8 mouse cellular contexts compared by ENCODE assay signal in the genomic region with DNA sequence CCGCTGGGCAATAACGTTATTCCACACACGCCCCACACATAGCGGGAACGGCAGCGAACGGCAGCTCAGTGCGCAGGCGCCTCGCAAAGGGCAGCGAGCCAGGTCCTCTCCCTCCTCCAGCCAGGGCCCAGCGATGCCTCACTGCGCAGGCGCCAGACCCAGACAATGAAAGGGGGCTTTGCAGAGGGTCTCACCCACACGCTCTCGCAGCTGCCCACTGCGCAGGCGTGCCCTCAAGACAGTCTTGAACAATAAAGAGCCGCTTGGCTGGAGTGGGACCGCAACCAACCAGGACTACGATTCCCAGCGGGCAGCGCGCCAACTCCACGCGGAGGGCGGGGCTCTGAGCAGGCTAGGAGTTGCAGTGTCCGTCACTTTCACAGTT. TPM values are rescaled to one million over a fixed set of nuclear protein-coding genes. Genes with fewer than 3 reads are reported as not detected.
DNase-seq lines count a peak whose midpoint lies in the region; ATAC-seq lines count a peak whose summit lies in the region.

A gene (minus strand): TSS at position 32 of the 385 bp plus-strand sequence.

- peak; percentile 51 for ATAC-seq in megakaryocyte, adult 5-6 weeks (ENCODE audit: poor library complexity, severe bottlenecking)

- DNase-seq in adrenal gland, adult (ENCODE audit: inconsistent age in 2 of 2, low spot score in 1 of 2) = peak; percentile 97 to 99
- peak; percentile 100 for DNase-seq in embryo, embryonic 10 days (ENCODE audit: low spot score)
- peak; percentile 100 for DNase-seq in gastrocnemius, postnatal 10 days
- peak; percentile 93 for DNase-seq in induced T-regulatory cell, adult 2 months (ENCODE audit: low read depth)
- peak; percentile 95 for DNase-seq in left cerebral cortex, adult 8-10 months (ENCODE audit: low spot score in 2 of 2)
- peak; percentile 95 to 97 for DNase-seq in right cerebral cortex, adult 2 months (ENCODE audit: low spot score in 2 of 2)
- DNase-seq in urinary bladder, postnatal 10 days (ENCODE audit: low spot score) = peak; percentile 86

RNA-seq across cellular contexts. Expression of the gene that starts here (rescaled TPM):
- 10 to 100 TPM; 23.6 to 32.7 TPM for total RNA-seq in gastrocnemius, postnatal 10 days (2021)
- total RNA-seq in left cerebral cortex, adult 8-10 months (2022) = 100 to 1,000 TPM in 2 of 4 experiments, 10 to 100 TPM in 2; 92.7 to 114 (median 103) TPM
- total RNA-seq in megakaryocyte, adult 5-6 weeks (2015) = 68.3 and 74.4 TPM in 2 replicates
- total RNA-seq in megakaryocyte, adult 5-6 weeks (2017) = 65.6 and 77.4 TPM in 2 replicates

Comparison
In these comparisons a context has a peak if more than half of its experiments do, and no peak if none do; other contexts are left out.
1. Peak in every context shown above with its lines: DNase-seq and ATAC-seq.